Mouse (Mus musculus) A20 (cell line): ENCODE data around the gene Scrg1.
"Not testable (repeated sequence)": the region's sequence is repeated elsewhere in the genome, so short reads cannot be mapped to it uniquely, and the experiment has no call there.

Source experiments
- DNase-seq: peaks from one replicate; pipeline ENCODE4 v3.0.0-alpha.2; 2011; ENCODE audit warnings: low read depth, low spot score

The Scrg1 gene

GRCm38 (mm10) chr8:57455765-57456164, at the start of gene Scrg1:
Gene Scrg1 (plus strand): TSS chr8:57455923.
- no peak for DNase-seq

DNA sequence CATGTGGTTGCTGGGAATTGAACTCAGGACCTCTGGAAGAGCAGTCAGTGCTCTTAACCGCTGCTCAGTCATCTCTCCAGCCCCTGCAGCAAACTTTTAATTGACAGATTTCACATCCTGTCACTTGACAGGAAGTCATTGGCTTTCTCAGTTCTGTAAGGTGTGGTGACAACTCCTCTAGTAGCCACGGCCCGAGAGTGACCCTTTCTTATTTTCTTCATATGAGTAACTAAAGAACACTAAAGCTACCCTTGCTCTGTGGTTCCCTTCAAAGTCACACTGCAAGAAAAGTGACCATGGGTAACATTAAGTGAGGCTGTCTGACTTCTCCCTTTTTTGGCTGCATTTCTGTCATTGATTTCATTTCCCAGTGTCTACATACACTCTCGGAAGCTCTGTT, 49.4 kb upstream of the Scrg1 start:
- no peak for DNase-seq

- DNase-seq: no peak
These were observed 46.4 kb upstream of the Scrg1 start for GRCm38 (mm10) chr8:57409333-57409732.

DNA sequence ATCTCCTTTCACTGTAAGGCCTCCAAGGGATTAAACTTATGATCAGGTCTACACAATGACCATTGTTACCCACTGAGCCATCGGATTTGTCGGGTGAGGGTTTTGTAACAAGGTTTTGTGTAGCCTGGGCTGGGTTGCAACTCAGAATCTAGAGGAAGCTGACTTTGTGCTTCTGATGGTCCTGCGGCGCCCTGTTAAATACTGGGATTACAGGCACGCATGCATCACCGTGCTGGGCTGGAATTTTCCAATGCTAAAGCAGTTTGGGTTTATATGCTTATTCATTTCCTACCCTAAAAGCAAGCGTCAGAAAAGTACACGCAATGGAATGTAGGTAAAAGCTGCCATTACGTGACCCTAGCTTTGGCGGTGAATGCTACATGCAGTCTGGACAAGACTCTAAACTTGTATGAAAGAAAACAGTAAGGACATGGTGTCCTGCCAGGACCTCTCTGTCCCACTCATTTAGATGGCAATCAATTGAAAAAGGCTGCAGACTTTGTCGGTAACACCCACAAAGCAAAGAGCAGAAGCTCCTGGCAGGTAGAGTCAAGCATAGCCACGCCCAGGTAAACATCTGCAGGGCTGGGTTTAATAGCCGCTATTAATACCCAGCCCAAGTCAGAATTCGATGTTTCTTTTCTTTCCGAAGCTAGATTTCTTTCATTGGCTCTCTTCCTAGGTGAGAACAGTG, 45.8 kb upstream of the Scrg1 start:
- DNase-seq: no peak

DNA sequence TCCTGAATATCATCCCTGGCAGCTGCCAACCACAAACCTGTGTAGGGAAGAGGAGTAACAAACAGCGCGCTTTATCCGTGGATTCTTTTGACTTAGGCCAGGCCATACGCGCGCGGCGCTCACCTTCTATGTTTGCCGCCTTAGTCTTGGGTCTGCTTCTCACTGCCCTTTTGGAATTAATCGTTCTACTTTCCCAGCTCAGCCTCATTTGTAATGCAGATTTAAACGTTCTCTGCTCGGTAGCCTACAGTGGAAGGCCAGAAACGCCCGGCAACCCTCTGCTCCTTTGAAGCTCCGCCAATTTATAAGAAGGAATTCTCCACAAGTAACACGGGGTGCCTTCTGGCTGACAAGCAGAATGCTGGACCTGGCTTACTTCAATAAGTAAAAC, 45.3 kb upstream of the Scrg1 start:
- DNase-seq: no peak

DNA sequence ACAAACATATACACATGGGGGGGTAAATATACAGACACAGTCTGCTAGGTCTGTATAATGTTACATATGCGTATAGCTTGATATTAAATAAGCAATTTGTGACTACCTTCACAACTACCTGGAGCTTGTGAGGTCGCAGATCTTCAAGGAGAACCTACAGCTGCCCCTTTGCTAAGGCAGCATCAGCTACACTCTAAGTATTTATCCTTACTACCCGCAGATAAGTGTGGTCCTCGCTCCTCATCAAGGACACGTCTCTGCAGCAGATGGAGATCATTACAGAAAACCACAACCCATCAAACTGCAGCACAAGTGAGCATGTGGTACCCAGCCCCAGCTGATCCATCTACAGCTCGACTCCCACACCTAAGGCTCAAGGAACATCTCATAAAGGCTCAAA, 44.4 kb upstream of the Scrg1 start:
- DNase-seq: no peak

DNA sequence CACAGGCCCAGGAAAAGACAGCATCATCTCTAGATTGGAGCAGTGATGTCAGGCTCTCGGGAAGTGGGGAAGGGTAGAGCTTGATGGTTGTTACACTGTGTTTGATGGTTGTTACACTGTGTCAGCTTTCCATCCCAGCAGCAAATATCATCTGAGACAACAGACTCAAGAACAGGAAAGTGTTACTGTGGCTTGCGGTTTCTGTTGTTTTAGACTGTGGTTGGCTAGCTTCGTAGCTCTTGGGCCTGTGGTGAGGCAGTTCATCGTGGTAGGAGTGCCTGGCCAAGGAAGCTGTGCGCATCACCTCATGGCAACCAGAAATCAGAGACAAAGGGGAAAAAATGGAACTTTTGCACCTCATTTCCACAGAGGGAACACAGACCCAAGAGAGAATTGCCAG, 38.9 kb upstream of the Scrg1 start:
- no peak for DNase-seq

GRCm38 (mm10) chr8:57426074-57426473, 29.6 kb upstream of the Scrg1 start:
- peak; percentile 60 for DNase-seq

DNA sequence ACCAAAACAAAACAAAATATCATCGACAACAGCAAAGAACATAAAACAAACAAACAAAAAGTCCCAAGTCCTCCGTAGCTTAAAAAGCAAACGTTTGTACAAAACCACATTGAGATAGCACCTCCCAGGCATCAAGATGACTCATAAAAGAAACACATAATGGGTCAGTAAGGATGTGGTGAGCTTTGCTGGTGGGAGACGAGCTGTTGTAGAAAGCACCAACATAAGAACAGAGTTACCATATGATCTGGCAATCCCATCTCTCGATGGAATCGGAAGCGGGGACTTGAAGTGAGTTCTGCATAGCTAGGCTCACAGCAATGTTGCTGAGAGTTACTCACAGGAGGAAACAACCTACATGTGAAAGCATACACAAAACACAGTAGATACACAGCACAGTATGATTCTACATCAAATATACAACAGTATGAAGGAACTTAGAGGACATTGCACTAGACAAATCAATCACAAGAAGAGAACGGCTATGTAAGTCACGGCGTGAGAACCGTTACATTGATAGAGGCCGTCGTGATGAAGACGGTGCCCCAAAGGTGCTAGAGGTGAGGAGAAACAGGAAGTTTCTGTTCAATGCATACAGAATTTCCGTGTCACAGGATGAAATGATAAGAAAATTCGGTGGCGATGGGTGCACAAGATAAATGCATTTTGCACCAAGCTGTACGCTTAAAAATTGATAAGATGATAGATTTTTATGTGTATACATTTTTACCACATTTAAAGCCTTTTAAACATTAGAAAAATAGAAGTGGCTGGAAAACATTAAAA, 27.9 kb upstream of the Scrg1 start:
- DNase-seq: peak; percentile 65

DNA sequence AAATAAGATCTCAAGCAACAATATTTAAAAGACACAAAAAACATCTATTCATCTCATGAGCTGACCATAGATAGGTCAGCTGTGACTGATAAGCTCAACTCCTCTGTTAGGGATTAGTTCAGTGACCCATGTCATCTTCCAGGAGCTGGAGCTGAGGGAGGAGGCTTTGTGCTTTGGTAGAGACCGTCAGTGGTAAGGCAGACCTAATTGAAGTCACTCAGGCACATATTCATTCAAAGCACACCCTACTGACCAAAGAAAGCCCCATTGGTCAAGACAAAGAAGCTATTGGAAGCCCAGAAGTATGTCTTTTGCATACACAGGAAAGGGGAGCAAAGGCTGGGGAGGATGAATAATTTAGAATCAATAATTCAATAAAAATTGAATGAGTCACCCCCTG, 27.2 kb upstream of the Scrg1 start:
- peak; percentile 31 for DNase-seq

DNA sequence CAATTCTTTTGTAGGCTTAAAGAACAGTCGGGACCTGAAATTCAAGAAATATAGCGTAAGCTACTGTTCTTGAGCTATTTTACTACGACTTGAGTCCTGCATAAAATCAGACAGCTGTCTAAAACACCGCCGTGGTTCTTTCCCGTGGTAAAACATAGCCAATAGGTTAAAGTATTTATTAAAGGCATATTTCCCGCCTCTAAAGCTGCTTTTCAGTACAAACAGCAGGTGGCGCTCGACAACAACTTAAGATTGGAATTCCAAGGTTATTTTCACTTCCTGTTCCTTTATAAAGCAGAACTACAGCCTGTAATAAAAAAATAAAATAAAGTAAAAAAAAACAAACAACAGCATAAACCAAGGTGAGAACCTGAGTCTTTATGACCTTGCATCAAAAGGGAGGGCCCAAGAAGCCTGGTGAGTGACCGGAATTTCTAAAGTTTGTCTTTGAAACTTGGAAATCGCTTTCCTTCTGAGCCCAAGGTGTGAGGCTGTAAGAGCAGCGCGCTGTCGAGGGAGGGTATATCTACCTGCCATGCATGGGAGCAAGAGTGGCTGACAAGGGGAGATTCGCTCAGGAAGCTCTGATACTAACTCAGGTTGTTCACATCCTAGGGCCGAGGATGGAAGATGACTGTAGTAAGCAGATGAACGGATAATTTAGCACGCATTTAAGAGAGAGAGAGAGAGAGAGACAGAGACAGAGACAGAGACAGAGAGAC, 26.4 kb upstream of the Scrg1 start:
- DNase-seq: peak; percentile 87

GRCm38 (mm10) chr8:57429888-57430274, 25.8 kb upstream of the Scrg1 start:
- DNase-seq: not testable (repeated sequence)

DNA sequence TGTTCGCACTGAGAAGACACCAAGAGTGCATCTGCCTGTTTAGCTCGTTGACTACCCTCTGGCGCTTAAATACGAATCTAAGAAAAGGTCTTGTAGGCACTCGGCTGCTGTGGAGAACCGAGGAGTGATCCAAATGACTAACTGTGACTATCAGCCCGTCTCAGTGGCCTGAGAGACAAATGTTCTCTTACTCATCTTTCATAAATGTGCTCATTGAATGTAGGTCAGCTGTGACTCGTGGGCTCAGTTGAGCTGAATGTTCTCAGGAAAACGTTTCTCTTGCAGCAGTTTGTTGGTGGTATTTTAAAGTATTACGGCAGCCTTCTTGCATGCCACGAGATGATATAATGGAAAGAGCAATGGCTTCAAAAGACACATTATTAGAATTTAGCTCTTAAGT, 24.8 kb upstream of the Scrg1 start:
- no peak for DNase-seq

- DNase-seq: no peak
These were observed 22.9 kb upstream of the Scrg1 start for GRCm38 (mm10) chr8:57432802-57433201.

DNA sequence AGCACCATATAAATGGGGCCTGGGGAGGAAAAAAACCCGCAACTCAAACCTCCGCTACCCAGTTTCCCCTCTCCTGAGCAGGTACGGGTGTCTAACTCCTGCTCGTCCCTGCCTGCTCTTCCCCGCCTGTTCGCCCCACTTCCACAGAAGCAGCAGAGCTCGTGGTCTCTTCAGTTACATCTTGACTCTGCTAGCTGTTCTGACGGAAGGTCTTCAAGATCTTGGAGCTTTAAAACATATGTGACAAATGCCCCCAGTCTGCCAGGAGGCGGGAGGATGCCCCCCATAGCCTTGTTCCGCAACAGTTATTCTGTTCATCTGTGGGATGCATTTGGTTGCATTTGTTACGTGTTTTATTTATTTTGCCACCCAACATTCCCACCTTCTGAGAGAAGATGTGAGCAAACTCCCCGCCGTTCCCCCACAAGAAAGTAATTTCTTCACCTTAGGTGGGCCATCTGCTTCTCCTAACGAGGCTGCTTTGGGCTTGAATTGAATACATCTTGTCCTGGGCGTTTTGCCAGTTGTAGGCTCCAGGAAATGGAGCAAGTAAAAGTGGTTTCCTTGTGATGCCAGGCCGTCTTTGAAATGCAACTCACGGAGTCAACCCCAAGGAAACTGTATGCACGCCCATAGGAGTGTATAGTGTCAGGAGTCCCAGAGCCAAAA, 19.8 kb upstream of the Scrg1 start:
- DNase-seq: no peak

DNA sequence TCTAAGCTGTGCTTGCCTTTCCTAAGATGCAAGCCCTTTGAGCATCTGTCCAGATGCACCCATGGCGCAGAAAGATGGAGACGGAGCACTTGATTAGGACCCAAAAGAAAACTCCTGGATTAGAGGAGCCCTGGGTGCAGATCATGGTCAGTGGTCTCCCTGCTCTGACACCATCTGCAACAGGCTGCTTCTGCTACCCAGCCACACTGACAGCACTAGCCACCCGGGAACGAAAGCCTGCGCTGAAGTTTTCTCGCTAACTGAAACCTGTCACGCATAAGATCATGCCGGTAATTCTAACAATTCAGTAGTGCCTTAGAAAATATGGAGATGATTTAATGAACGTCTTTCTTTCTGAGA, 19.3 kb upstream of the Scrg1 start:
- DNase-seq: no peak

- DNase-seq: no peak
These were observed 14.6 kb upstream of the Scrg1 start for GRCm38 (mm10) chr8:57441131-57441530.

DNA sequence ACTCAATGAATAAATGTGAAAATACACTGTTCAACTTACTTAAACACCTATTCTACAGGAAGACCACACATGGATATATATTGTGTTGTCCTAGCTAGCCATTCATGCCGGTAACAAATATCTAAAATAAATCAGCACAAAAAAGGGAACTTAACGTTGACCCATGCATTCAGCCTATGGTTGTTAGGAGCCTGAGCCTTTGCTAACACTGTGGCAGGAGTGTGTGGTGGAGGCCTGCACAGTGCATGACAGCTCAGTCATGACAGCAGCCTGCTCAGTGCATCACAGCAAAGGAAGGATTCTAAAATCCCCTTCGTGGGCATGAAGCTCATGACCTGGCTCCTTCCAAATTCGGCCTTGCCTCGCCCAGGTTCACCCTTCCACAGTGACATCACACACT, 14.2 kb upstream of the Scrg1 start:
- no peak for DNase-seq

GRCm38 (mm10) chr8:57443289-57443688, 12.4 kb upstream of the Scrg1 start:
- DNase-seq: no peak

DNA sequence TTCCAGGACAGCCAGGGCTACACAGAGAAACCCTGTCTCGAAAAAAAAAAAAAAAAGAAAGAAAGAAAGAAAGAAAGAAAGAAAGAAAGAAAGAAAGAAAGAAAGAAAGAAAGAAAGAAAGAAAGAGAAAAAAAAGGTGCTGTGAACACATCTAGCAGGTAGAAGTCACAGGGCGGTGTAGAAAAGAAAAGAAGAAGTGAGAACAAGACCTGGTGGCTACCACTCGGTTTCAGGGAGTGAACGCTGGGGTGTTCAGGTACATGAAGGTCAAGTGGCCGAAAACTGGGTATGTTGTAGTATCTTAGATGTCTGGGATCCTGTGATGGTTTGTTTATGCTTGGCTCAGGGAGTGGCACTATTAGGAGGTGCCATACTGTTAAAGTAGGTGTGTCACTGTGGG, 9.8 kb upstream of the Scrg1 start:
- DNase-seq: peak; percentile 70

DNA sequence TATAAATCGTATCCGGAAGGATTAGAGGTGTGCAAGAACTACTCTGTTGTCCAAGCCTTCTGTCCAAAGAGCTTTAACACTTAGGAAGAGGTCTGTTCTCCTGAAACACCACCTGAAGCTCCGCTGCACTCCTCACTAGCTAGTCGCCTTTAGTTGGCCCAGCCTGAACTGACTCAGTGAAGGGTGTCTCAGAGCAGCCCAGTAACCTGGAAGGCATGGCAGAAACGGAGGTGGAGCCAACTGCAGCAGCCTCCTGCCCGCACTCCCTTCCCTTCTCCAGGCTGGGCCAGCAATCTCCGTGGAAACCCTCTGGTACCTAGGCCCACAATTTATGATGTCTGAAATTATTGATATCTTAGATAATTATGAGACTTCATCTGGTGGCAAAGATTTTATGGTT, 5.0 kb upstream of the Scrg1 start:
- DNase-seq: no peak

DNA sequence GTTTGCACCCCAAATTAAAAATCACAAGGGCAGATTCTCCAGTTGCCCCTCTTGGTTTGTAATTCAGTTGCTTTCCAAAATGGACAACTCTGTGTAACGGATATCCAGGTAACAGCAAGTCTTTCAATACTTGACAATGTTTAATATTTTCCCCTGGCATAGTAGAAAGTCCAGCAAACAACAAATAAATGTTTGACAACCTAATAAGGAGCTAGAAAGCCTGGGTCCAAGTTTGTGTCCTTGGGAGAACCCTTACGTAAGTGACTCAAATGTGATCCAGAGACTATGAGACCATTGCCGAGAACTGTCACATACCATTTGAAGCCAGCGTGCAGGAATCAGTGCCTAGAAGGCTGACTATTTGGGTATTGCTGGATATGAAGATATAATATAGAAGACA, 3.8 kb upstream of the Scrg1 start:
- no peak for DNase-seq
